13 mouse cellular contexts compared by ENCODE assay signal in the genomic region with DNA sequence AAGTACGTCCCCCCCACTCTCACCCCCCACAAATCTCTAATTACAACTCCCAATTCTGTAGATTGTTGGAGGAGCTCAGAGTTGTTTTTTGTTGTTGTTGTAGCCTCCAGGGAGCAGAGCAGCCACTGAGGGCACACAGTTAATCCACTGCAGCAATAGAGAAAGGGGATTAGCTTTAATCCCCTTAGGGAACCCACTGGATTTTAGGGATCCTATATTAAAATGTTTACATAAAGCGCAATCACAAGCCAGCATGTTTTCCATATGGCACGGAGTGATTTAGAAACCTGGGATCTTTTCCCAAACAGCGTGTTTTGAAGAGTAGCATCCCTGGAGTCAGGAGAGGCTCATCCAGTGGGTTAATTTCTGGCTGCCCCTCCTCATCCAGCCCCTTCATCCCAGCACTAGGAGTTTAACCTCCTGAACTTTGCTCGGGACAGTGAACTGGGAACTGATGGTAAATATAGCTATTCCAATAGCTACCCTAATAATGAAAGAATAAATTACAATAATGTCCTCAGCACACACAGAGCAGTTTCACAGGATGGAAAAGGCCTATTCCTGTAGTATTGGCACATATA. TPM values are rescaled to one million over a fixed set of nuclear protein-coding genes. Genes with fewer than 3 reads are reported as not detected.
DNase-seq lines count a peak whose midpoint lies in the region; ATAC-seq and TF ChIP-seq lines count a peak whose summit lies in the region.
"Had no signal": no experiment of that assay in that cellular context is flagged by ENCODE, and none has a peak within 500 bp of the region (broad histone marks: within the 10 kb centered on the region; RNA-seq: fewer than 3 reads in every experiment).

No protein-coding gene starts in this region.

- H3K36me3 ChIP-seq in hindbrain, embryonic 15.5 days, result no peaks in the 10 kb centered on the region
- H3K36me3 ChIP-seq in midbrain, embryonic 14.5 days (ENCODE audit: control insufficient read depth, insufficient read depth, low read length), result no peaks in the 10 kb centered on the region
- H3K36me3 ChIP-seq: forebrain, embryonic 15.5 days; liver, embryonic 12.5 days; stomach, embryonic 15.5 days had no signal

- peaks cover 22% of the 10 kb centered on the region for H3K4me1 ChIP-seq in hindbrain, embryonic 15.5 days (replicated peaks)
- H3K4me1 ChIP-seq in midbrain, embryonic 14.5 days (ENCODE audit: control insufficient read depth, insufficient read depth, low read length), result peaks cover 23% of the 10 kb centered on the region

- peak overlapping the region; percentile 38 for H3K4me2 ChIP-seq in hindbrain, embryonic 15.5 days
- H3K4me2 ChIP-seq in midbrain, embryonic 14.5 days (ENCODE audit: low read length), result peak overlapping the region; percentile 81

- no peak for TF ChIP-seq CTCF in brain, embryonic 14.5 days (IDR thresholded peaks at IDR 0.05; ENCODE audit: borderline replicate concordance, extremely low read depth, insufficient read depth, insufficient read length)

- H3K27ac ChIP-seq in hindbrain, embryonic 15.5 days (replicated peaks), result peak overlapping the region; percentile 81
- peak overlapping the region; percentile 82 for H3K27ac ChIP-seq in midbrain, embryonic 14.5 days (replicated peaks; ENCODE audit: low read depth, low read length)
- H3K27ac ChIP-seq: forebrain, embryonic 15.5 days; liver, embryonic 12.5 days; stomach, embryonic 15.5 days had no signal

- 25% methylated on average over 5 of the region's 5 CpGs for WGBS in hindbrain, embryonic 15.5 days
- WGBS in midbrain, embryonic 14.5 days, result 4% methylated on average over 5 of the region's 5 CpGs

- H3K27me3 ChIP-seq in hindbrain, embryonic 15.5 days, result peaks cover 2% of the 10 kb centered on the region; the same call in 1 of the 2 replicates
- H3K27me3 ChIP-seq in midbrain, embryonic 14.5 days (ENCODE audit: control insufficient read depth, insufficient read depth, low read length), result no peaks in the 10 kb centered on the region
- H3K27me3 ChIP-seq: CH12.LX had no signal

- no peak for ATAC-seq in hindbrain, embryonic 15.5 days (ENCODE audit: low FRiP score, low read depth)
- no peak for ATAC-seq in midbrain, embryonic 14.5 days (ENCODE audit: low FRiP score, low TSS enrichment)
- ATAC-seq: forebrain, embryonic 15.5 days; liver, embryonic 12.5 days; lung, postnatal 0 days had no signal

- no peaks in the 10 kb centered on the region for H3K9me3 ChIP-seq in hindbrain, embryonic 15.5 days
- no peaks in the 10 kb centered on the region for H3K9me3 ChIP-seq in midbrain, embryonic 14.5 days (ENCODE audit: control insufficient read depth, low read length)
- H3K9me3 ChIP-seq: forebrain, embryonic 15.5 days; liver, embryonic 12.5 days; stomach, embryonic 15.5 days had no signal

- no peak for TF ChIP-seq POLR2A in brain, embryonic 14.5 days (IDR thresholded peaks at IDR 0.05; ENCODE audit: borderline replicate concordance, extremely low read depth, insufficient read depth, insufficient read length, poor library complexity, severe bottlenecking)

- no peak overlapping the region for H3K9ac ChIP-seq in hindbrain, embryonic 15.5 days
- H3K9ac ChIP-seq in midbrain, embryonic 14.5 days (replicated peaks; ENCODE audit: low read length), result peak overlapping the region; percentile 10; the same call in 1 of the 2 replicates
- H3K9ac ChIP-seq: forebrain, embryonic 15.5 days; stomach, embryonic 15.5 days had no signal

- 0 out of 2 replicates have a peak overlapping the region, but pooled peaks have one; percentile 1 for H3K4me3 ChIP-seq in hindbrain, embryonic 15.5 days
- H3K4me3 ChIP-seq in midbrain, embryonic 14.5 days (replicated peaks; ENCODE audit: low read depth, low read length), result no peak overlapping the region

- DNase-seq in brain, embryonic 14.5 days (ENCODE audit: low read depth), result peak; percentile 60
- peak; percentile 18 for DNase-seq in embryo, embryonic 11 days
- peak; percentile 74 for DNase-seq in midbrain, embryonic 14.5 days
- DNase-seq in adrenal gland, postnatal 14 days, result no peak
- no peak for DNase-seq in layer of hippocampus, adult 8-10 months (ENCODE audit: low spot score in 2 of 2)
- DNase-seq in urinary bladder, postnatal 10 days (ENCODE audit: low spot score), result no peak
- DNase-seq: kidney, adult 2 months had no signal

RNA-seq across cellular contexts. Expression of gene Mab21l1, which starts 6.4 kb away (rescaled TPM):
- polyA plus RNA-seq in brain, embryonic 14.5 days (2012; rRNA removed), result 49.1 and 90.4 TPM in 2 replicates
- polyA plus RNA-seq in hindbrain, embryonic 15.5 days (2015; fragmentation: Nextera tagmentation; extraction: Ambion mirVana), result 169 and 177 TPM in 2 replicates
- 218 and 237 TPM in 2 replicates for polyA plus RNA-seq in midbrain, embryonic 14.5 days (2014; fragmentation: Nextera tagmentation; extraction: Ambion mirVana)
- 1.4 and 2.6 TPM in 2 replicates for total RNA-seq in adrenal gland, postnatal 14 days (2021)
- total RNA-seq in layer of hippocampus, adult 8-10 months (2022), result 1 to 10 TPM; 1.8 to 2.8 (median 2.2) TPM
- total RNA-seq: CH12.LX had no signal
- polyA plus RNA-seq: lung, postnatal 0 days had no signal

Comparison
In these comparisons a context has a peak if more than half of its experiments do, and no peak if none do; other contexts are left out.
1. DNase-seq: peak in brain, embryonic 14.5 days (single experiment), embryo, embryonic 11 days (single experiment) and midbrain, embryonic 14.5 days (single experiment); none in adrenal gland, postnatal 14 days (single experiment), layer of hippocampus, adult 8-10 months (0 of 2) and urinary bladder, postnatal 10 days (single experiment).